Mouse (Mus musculus) limb, embryonic 15.5 days (tissue): ENCODE data around the gene Irak1bp1. TPM values are rescaled to one million over a fixed set of nuclear protein-coding genes. Genes with fewer than 3 reads are reported as not detected.

ENCODE experiments used
- ATAC-seq: fragments of 200-750 bp; cut with Nextera tagmentation; 2 replicates; pipeline ENCODE4 v1.8.0; 2017; ENCODE audit warnings: low read depth, moderate TSS enrichment; ENCODE audit not compliant: insufficient number of reproducible peaks, low FRiP score, low TSS enrichment
- H3K27ac ChIP-seq: fragments of 300-500 bp; sonication (generic); 2 replicates; pipeline ENCODE4 v1.5.1; 2015; ENCODE audit warnings: moderate library complexity, mild to moderate bottlenecking, inconsistent platforms
- H3K27me3 ChIP-seq: fragments of 300-500 bp; sonication (generic); 2 replicates; pipeline ENCODE4 v1.6.1; 2015; ENCODE audit warnings: inconsistent platforms
- H3K36me3 ChIP-seq: fragments of 300-500 bp; sonication (generic); 2 replicates; pipeline ENCODE4 v1.6.1; 2015; ENCODE audit warnings: inconsistent platforms
- H3K4me1 ChIP-seq: fragments of 300-500 bp; sonication (generic); 2 replicates; pipeline ENCODE4 v1.6.1; 2015; ENCODE audit warnings: inconsistent platforms
- H3K4me2 ChIP-seq: fragments of 300-500 bp; sonication (generic); 2 replicates; pipeline ENCODE4 v1.6.1; 2015; ENCODE audit warnings: mild to moderate bottlenecking, inconsistent platforms
- H3K4me3 ChIP-seq: fragments of 300-500 bp; sonication (generic); 2 replicates; pipeline ENCODE4 v1.5.1; 2015; ENCODE audit warnings: mild to moderate bottlenecking, inconsistent platforms
- H3K9ac ChIP-seq: fragments of 300-500 bp; sonication (generic); 2 replicates; pipeline ENCODE4 v1.6.1; 2015; ENCODE audit warnings: inconsistent platforms
- H3K9me3 ChIP-seq: fragments of 300-500 bp; sonication (generic); 2 replicates; pipeline ENCODE4 v1.6.1; 2016; ENCODE audit warnings: inconsistent platforms
- polyA plus RNA-seq: library from polyadenylated mRNA; unstranded; fragments of >200 nt; fragmentation: Nextera tagmentation; extraction: Ambion mirVana; gene quantifications from 2 replicates; pipeline ENCODE4 v1.2.1, GENCODE M21; 2015

Irak1bp1 gene
- polyA plus RNA-seq, 1 experiment from 2014 or later = 16.9 TPM

DNA sequence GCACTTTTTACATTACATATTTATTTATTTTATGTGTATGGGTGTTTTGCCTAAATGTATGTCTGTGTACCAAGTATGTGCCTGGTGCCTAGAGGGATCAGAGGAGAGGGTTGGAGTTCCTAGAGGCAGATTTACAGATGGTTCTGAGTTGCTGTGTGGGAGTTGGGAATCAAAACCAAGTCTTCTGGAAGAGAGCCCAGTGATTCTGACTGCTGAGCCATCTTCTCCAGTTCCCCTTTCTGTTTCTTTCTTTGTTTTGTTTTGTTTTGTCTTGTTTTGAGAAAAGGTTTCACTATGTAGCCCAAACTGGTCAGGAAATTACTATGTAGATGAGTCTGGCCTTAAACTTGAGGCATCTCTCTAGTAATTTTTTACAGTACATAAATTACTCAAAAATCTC is 59.3 kb downstream of the Irak1bp1 start:
- no peak for ATAC-seq
- Histone ChIP-seq H3K4me1 (no peaks in the 10 kb centered on the region), H3K27ac (no peak overlapping the region), H3K4me2 (no peak overlapping the region), H3K9me3 (no peaks in the 10 kb centered on the region), H3K4me3 (no peak overlapping the region), H3K27me3 (no peaks in the 10 kb centered on the region), H3K9ac (no peak overlapping the region), H3K36me3 (peaks cover 42% of the 10 kb centered on the region)

Other genes with a start within 250 kb of the Irak1bp1 start
- 86.1 and 87.9 TPM in 2 replicates for gene Phip, start 146.0 kb downstream of the Irak1bp1 start, polyA plus RNA-seq